Mouse (Mus musculus) cerebellum, adult 11-12 months (tissue): Measurements from ENCODE around the gene Tmem150c.

Experiments
- DNase-seq: peaks from one replicate; pipeline ENCODE4 v3.0.0; 2022

The Tmem150c gene

DNA sequence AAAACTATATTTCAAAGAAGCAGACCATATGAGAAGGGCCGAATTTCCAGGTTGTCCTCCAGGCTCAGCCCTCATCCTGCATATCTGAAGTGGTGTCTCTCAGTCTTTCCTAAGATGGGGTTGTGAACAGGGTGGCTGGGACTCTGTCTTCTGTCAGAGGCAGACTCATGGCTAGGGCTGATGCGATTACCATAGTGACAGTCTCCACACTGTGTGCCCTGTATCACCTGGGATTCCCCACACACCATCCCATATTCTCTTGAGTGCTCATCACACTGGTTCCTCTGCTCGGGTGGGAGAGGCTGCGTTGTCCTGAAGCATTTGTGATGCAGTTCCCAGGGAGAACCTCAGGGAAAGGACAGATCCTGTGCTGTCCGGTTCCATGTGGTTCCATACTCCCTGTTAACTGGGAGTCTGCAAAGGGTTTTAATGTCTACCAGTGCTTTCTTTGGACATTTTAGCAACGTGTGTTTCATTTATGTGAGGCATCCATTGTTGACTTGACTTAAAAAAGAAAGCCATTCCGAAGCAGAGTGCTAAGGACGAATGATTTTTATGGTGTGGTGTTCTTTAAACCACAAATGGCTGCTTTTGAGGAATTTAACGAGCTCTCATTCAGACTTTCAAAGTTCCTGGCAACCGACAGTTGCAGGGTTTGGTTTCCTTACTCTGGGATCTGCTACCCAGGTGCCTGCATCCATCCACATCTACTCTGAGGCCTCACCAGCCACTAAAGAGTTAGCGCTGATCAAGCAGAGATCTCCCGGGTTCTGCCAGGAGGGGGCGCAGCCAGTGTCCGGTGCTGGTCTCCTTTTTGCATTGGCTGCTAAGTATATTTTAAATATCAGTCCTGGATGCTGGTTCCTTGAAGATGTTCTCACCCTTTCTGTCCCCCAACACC, 7.2 kb upstream of the Tmem150c start:
- peak; percentile 21 for DNase-seq

DNA sequence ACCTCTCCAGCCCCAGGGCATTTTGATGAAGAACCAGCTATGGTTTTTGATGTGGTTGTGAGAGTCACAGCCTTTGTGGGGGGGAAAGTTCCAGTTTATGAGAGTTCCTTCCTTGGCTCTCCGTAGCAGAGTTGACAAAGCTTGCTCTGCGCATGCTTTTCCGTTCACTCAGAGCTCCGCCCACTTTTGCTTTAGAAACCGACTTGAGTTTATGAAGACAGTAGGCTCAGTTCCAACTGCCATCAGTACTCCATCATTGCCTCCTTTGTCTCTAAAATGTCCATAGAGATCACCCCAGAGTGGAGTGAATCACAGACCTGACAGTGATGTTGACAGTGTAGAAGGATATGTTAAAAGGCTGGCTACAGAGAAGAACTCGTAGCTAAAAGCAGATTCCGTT, 3.8 kb upstream of the Tmem150c start:
- no peak for DNase-seq

DNA sequence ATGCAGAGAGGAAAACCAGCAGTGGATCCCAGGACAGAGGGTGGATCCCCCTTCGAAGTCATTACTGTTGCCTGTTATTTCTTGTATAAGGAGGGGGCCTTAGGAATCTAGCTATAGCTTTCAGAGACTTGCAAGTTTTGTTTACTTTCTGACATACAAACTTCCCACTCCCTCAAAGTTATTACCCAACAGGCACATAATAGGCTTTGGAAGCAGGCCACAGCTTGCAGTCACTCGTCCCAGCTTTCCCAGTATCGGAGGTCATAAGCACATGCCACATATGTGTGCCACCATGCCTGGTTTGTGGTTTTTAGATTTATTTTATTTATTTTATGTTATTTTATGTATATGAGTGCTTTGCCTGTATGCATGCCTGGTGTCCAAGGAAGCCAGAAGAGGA, 3.2 kb upstream of the Tmem150c start:
- no peak for DNase-seq

DNA sequence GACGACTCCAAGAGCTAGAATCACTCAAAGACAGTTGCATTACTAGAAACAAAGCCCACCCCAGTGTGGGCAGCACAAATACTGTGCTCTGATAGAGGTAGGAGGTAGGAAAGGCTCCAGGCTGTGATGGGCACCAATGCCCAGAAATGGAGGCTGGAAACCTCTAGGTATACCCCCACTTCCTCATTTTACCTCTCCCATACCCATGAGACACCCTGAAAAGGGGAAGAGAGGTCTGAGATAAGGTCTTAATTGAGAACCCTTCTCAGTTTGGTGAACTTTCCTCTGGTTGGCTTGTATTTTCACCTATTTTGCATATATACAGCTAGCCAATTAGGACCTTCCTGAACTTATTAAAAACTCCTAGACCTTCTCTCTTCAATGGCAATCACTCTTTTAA, 2.4 kb upstream of the Tmem150c start:
- DNase-seq: no peak

DNA sequence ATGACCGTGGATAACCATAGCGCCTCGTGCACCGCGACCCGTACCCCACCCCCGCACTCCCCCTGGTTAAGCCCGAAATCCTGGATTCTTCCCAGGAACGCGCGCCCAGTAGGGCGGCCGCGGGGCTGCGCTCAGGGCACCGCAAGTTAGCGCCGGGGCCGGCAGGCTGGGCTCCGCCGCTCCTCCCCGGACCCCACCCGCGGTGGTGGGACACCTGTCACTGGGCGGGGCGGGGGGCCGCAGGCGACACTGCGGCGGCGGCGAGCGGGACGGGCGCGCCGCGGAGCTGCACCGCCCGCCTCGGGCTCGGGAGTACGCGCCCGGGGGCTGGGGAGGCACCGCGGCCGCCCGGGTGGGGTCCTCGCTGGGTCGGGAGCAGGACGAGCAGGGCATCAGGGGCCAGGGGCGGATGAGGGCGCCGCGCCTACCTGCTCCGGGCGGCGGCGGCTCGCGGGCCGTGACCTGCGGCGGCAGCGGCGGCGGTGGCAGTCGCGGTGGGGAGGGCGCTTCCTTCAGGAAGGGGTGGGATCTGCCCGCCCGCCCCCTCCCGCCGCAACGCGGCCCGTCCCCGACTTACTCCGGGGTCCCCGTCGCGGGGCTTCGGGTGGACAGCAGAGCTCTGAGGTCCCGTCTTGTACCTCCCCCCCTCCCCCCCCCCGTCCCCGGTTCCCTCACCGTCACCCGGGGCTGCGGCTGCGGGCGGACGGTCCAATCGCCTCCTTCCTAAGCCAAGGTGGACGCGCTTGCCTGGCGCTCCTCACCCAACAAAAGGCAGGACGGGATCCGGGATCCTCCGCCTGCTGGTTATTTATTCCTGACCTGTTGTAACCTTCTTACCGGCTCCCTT, 594 bp downstream of the Tmem150c start:
- DNase-seq: peak; percentile 75

DNA sequence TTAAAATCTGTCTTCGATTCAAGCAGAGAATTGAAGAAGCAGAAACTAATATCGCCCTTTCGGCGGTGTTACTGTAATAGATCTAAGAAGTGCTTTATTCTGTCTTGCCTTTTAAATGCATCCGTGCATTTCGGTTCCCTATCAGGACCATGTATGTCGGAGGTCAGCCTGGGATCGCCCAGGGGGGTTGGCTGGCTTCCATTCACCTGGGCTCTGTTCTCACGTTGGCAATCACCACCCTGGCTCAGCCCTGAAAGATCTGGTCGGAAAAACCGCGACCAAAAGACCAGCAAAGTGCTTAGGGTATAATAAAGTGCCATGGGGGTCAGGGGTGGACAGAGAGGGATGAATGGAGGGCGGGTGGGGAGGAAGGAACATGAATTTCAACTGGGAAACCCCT, 1.3 kb downstream of the Tmem150c start:
- DNase-seq: peak; percentile 78

DNA sequence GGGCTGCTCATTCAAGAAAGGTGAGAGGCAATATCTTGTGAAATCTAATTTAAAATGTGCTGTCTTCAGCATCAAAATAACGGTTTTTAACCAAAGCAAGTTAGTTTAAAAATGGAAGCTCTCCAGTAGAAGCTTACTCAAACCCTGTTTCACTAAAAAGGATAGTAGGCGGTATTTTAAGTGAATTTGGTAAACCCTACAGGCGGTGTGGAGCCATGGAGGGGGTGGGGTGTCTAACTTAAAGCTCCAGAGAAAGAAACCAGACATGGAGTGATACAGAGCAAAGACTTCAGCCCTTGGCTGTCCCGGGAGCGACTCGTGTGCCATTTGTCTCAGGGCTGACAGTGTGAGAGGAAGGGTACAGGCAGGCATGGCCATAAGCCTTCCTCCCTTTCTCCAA, 4.0 kb downstream of the Tmem150c start:
- no peak for DNase-seq

DNA sequence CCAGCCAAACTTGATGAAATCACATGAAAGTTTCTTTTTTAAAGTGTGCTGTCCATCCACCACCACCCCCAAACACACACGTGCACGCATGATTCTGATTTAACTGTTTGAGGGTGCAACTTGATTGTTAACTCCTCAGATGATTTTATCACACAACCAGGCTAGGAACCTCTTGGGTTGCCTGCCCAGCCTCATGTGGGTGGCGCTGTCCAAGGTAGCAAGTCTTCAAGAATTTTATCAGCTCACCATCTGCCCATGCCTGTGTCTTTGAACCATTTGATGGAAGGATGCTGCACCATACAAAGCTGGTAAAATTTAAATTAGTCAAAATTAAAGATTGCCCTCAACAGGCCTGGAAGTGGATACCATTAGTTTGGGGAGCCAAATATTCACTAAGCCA, 9.6 kb downstream of the Tmem150c start:
- no peak for DNase-seq

DNA sequence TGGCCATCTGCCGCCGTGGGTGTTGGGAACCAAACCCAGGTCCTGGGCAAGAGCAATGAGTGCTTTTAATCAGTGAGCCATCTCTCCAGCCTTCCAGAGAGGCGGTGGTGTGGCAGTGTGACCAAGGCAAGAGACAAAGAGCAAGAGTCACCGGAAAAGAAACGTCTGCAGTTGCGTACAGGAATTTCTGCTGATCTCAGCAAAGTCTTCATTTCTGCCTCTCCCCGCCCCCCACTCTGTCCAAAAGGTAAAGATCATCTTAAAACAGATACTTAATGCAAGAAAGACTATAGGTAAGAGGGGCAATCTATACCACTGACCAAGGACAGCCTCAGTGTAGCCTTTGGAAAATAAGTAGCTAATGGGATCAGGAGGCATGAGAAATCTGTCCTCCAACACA, 14.8 kb downstream of the Tmem150c start:
- no peak for DNase-seq

DNA sequence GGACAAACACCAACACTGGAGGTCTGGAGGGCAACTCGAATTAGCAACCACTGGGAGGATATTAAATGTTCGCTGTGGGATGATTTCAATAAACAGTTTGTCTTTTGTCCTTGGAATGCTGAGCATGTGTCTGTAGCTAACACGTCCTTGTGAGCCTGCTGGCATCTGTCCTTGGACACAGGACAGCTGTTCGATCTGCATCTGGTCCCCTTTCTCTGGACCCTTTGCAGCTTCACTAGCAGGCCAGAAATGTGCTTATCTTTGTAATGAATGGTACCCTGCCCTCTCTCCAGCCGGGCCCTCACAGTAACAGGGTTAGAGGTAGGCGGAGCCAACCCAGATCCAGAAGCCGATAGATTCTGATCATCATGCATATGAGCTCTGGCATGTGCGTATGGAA, 32.3 kb downstream of the Tmem150c start:
- DNase-seq: no peak

DNA sequence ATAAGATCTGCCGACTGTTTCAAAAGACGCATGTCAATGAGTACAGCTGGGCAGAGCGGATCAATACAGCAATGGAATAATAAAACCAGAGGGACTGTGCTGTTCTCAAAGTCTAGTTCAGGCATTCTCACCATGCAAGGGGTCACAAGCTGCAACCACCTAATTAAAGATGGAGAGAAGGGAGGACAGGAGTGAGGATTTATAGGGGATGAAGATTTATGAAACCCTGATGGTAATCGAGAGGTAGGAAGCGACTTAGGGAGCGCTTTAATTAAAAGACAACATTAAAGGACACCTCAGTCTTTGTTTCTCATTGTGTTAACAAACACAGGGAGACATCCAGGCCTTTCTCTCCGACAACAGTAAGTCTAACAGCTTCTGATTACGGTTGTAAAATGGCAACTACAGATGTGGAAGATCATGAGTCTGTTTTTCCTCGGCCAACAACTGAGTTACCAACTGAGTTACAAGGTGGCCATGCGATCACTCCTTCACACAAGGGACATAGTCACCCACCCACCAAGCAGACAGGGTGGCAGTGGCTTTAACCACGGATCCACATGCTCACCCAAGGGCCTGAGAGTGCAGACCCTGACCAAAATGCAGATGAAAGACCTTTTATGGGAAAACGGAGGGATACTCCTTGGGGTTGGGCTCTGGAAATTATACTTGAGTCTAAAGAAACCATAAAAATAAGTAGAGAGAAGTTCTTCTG, 34.0 kb downstream of the Tmem150c start:
- DNase-seq: no peak

DNA sequence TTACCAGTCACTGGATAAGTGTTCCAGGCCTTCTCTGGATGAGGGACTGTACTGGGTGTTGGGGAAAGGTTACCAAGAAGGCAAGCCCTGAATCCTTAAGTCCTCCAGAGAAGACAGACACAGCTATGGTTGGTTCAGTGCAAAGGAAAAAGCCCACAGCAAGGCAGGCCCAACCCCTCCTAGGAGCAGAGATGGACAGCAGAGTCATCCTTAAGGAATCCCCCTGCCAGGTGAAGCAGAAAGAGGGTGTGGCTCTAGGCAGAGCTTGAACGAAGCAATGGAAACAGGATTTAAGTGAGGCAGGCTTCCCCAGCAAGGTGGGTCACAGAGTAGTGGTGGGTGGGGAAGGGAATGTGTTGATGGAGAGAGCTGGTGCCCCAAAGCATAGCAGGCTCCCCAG, 35.1 kb downstream of the Tmem150c start:
- no peak for DNase-seq

DNA sequence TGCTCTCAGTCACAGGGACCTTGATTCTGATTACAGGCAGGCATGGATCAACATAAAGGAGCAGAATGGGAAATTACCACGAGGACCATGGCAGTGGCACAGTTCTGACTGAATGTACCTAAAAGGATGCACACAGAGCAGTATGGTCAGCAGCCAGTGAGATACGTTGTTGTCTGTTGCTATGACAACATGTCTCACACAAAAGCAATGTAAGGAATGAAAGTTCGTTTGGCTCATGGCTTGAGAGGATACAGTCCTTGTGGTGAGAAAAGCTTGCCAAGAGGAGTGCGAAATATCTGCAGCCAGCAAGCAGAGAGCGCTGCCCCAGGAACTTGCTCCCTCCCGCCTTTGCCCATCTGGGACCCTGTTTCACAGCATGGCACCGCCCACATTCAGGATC, 36.3 kb downstream of the Tmem150c start:
- DNase-seq: no peak

DNA sequence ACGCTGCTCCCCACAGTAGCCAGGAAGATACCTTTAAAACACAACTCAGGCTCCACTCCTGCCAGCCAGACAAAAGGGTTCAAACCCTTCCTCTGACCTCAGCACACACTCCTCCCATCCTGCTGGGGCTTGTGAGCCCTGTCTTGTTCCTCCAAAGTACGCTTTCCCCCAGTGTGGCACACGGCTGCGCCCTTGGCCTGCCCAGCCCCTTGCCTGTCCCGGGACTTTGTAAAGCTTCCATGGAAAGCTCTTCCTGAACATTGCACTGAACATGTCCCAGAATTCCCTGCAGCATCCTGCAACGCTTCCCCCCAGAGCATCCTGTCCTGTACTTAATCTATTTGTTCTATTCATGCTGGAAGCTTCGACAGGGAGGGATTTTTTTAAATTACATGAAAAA, 38.4 kb downstream of the Tmem150c start:
- no peak for DNase-seq

DNA sequence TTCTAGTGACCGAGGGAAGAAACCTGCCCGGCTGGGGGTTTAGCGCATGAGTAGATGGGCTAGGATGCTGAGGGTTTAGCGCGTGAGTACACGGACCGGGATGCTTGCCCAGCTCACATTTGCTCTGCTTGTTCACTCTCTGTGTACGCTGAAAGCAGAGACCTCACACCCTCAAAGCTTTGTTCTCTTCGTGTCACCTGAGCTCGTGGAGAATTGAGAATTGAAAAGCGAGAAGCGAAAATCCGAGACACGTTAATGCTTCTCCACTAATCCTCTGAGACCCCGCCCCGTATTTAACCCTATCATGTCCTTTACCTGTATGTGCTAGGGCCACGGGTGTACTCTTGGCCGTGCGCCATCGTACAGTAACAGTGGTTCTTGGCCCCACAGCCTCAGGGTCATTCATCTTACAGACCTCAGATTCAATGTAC, 38.9 kb downstream of the Tmem150c start:
- DNase-seq: no peak

DNA sequence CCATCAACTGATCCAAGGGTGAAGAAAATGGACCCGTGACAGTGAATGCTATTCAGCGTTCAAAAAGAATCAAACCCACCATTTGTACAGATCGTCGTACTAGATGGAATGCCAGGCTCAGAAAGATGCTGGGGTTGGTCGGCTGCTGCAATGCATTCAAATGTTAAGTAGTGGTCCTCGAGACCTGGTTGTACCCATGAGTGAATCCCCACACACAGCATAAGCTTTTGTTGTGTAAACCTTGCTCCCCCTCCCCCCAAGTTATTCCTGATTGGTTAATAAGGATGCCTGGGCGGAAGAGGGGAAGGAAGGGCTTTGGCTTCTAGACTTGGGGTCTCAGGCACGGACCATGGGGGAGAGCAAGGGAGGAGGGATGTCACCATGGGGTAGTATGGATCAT, 40.3 kb downstream of the Tmem150c start:
- DNase-seq: no peak

DNA sequence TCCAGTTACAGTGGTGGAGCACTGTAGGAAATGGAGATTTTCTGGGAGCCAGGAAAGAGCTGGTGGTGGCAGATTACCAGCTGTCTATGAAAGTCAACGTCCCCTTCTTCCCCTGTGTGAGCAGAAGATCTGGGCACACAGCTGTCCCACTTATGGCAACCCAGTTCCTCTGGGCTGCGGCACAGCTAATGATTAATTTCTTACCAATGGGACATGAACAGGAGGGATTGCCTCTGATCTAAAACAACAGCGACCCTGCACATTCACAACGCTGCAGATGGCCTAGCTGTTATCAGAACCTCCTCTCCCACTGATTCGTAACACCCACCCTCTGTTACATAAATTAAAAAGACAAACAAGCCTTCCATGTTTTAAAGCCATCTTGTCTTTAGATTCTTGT, 46.2 kb downstream of the Tmem150c start:
- no peak for DNase-seq

DNA sequence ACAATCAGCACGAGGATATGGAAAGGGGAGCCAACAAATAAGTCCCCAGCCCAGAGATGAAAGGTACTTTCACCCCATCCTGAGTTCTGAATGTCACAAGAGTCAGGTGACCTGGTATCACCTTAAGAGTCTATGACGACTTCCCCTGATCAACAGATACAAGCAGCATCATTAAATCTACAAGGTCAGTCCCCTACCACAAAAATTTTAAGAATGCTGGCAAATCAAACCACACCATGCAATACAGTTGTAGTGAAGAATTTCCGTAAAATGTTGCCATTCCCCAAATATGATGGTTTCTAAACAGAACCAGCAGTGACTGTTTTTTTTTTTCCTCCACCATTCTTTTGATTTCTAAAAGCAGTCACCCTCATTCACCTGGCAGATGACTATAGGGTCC, 49.0 kb downstream of the Tmem150c start:
- DNase-seq: no peak

DNA sequence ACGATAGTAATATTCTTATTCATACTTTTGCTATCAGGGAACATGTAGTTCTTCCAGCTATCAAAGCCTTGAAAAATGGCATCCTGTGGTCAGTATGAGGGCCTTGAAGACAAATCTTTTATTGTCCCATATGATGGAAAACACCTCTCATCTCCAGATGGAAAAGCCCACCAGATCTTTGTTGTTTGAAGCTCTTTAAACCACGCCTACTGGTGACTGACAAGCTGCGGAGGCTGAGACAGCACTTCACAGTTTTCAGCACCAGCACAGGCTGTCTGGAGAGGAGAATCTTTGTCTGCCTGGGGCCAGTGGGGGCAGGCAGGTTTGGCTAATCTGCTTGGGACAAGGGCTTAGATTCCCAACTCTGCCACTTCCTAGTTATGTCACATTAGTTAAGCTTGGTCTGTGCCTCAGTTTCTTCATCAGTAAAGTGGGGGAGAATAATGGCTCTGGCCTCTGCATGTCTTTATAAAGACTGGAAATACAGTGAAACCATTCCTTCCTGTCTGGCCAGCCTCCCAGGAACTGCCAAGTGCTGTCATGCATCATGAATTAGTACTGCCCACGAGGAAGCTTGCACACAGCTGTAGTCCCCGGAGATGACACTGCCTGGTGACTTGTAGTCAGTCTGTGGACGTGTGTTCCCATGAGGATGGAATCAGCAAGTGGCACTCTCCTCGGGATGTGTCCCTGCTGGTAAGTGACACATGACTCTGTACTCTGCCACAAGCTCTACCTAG, 49.9 kb downstream of the Tmem150c start:
- DNase-seq: peak; percentile 34

DNA sequence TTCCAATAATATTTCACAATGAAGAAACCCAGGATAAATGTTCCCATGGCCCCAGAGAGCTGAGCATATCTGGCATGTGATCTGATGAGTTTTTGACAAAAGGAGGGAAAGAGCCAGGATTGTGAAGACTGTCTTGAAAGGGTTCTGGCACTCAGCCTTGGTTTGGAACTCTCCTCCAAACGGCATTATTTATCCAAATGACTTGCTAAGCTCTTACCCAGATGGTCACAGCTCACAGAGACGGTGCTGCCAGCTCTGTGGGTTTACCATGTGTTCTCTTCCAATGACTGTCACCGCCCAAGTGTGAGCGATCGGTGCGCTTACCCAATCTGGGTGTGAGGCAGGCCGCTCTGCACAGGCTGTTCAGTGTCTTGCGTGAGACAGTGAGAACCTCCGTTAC, 50.7 kb downstream of the Tmem150c start:
- peak; percentile 89 for DNase-seq

DNA sequence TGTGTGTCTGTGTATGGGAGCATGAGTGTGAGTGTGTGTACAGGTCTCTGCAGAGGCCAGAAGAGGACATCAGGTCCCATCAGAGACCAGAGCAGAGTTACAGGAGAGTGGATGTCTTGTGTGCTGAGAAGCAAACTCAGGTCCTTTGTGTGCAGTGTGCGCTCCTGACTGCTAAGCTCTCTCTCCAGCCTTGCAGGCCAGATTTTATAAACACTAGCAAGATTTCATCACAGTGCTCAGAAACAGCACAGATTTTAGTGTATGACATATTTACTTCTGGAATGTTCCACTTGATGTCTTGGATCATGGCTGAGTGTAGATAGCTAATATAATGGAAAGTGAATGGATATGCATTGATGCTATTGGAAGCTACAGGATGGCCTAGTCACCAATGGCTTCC, 57.2 kb downstream of the Tmem150c start:
- no peak for DNase-seq

DNA sequence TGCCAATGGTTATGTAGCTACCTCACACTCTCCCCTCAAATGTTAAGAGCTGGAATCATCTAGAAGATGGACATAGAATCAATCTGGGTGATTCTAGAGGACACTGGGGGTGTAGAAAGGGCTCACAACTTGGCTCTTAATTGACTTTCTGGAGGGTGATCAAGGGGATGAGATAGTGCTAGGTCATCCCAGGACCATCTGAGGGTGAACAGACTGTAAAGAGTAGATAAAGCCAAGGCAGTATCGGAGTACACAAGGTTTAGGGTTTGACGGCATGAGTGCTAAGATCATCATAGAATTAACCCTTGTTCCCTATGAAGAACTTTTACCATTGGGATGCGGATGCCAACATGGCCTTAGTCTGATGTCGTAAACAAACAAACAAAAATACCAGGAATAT, 61.6 kb downstream of the Tmem150c start:
- no peak for DNase-seq

DNA sequence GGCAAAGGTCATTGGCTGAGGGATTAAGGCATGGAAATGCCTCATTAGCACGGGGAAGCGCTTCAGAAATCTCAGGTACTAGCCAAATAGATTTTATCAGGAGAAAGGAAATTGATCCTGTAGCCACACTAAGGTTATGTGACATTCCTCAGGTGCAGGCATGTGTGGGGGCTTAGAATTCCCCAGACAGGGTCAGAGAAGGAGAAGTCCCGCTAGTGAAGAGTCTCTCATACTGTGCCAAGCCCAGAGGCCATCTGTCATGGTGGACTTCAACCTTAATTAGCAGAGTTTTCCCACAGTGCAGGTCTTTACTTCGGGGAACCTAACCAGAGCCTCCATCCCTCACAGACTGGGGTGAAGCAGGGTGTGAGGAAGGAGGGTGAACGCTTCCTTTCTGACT, 62.7 kb downstream of the Tmem150c start:
- DNase-seq: no peak
